ENCODE assay signal across 26 mouse cellular contexts in the genomic region with DNA sequence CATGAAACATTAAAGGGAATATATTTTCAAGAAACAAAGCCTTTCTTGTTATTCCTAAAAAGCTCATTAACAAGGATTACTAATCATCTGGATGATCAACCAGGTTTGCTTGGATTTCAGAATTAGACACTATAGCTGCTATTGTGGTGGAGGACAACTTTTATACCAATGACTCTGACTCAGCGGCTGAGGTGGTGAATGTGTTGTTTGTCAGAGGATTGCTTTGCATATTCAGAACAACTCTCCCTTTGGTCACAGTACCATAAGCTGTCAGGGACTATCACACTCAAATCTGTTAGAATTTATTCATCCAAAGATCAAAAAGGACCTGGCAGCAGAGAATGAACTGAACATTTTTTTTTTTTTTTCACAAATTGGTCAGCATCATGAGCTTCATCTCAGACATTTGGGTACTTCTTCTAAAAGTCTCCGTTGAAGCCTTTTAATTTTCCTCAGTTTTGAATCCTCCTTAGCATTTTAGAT.
A peak's percentile ranks its signal among the peaks of the same experiment; 100 is the strongest.
DNase-seq lines count a peak whose midpoint lies in the region; ATAC-seq and TF ChIP-seq lines count a peak whose summit lies in the region.
"Had no signal": no experiment of that assay in that cellular context is flagged by ENCODE, and none has a peak within 500 bp of the region (broad histone marks: within the 10 kb centered on the region; RNA-seq: fewer than 3 reads in every experiment).

No protein-coding gene starts in this region.

- H3K4me2 ChIP-seq in midbrain, embryonic 12.5 days (replicated peaks): no peak overlapping the region
- H3K4me2 ChIP-seq in midbrain, postnatal 0 days (ENCODE audit: low read depth, low read length, poor library complexity, severe bottlenecking): no peak overlapping the region
- H3K4me2 ChIP-seq: forebrain, embryonic 13.5 days; heart, embryonic 13.5 days; hindbrain, embryonic 14.5 days had no signal

- no peak overlapping the region for H3K9ac ChIP-seq in midbrain, embryonic 12.5 days (replicated peaks)
- no peak overlapping the region for H3K9ac ChIP-seq in midbrain, postnatal 0 days (replicated peaks; ENCODE audit: low read length, poor library complexity, severe bottlenecking)
- H3K9ac ChIP-seq: forebrain, embryonic 13.5 days; heart, embryonic 13.5 days; hindbrain, embryonic 14.5 days had no signal

- no peak overlapping the region for H3K4me3 ChIP-seq in midbrain, embryonic 12.5 days
- H3K4me3 ChIP-seq in midbrain, postnatal 0 days (ENCODE audit: low read depth, low read length): no peak overlapping the region
- H3K4me3 ChIP-seq: forebrain, embryonic 10.5 days; forebrain, embryonic 13.5 days; heart, adult 2 months; heart, embryonic 10.5 days; heart, embryonic 13.5 days had no signal

- H3K9me3 ChIP-seq in midbrain, embryonic 12.5 days: no peaks in the 10 kb centered on the region
- no peaks in the 10 kb centered on the region for H3K9me3 ChIP-seq in midbrain, postnatal 0 days (ENCODE audit: low read length)
- H3K9me3 ChIP-seq: forebrain, embryonic 10.5 days; forebrain, embryonic 13.5 days; G1E; heart, embryonic 10.5 days had no signal

- TF ChIP-seq CTCF in midbrain, postnatal 0 days (IDR thresholded peaks at IDR 0.05): no peak

- H3K27me3 ChIP-seq in midbrain, embryonic 12.5 days: no peaks in the 10 kb centered on the region
- no peaks in the 10 kb centered on the region for H3K27me3 ChIP-seq in midbrain, postnatal 0 days (ENCODE audit: insufficient read depth, low read length)
- H3K27me3 ChIP-seq: CH12.LX; forebrain, embryonic 13.5 days; heart, embryonic 13.5 days had no signal

- no peak for DNase-seq in midbrain, postnatal 0 days (ENCODE audit: low spot score)
- DNase-seq in brain, adult 2 months (ENCODE audit: low read depth, low spot score): peak; percentile 24
- DNase-seq in retina, embryonic 14.5 days (ENCODE audit: low spot score): peak; percentile 13
- DNase-seq in spleen, postnatal 14 days (ENCODE audit: low spot score in 2 of 2): no peak
- DNase-seq in gastrocnemius, postnatal 36 days: no peak
- DNase-seq: adrenal gland, adult 2 months; adrenal gland, postnatal 14 days; B cell, adult 2 months; cerebellum, adult 18-20 months; cerebellum, adult 9-10 months; cerebellum, postnatal 14 days; gastrocnemius, postnatal 25 days; heart, adult 2 months; heart, postnatal 14 days; heart, postnatal 4 days had no signal

- no peaks in the 10 kb centered on the region for H3K36me3 ChIP-seq in midbrain, embryonic 12.5 days
- no peaks in the 10 kb centered on the region for H3K36me3 ChIP-seq in midbrain, postnatal 0 days (ENCODE audit: insufficient read depth, low read length)
- H3K36me3 ChIP-seq: forebrain, embryonic 10.5 days; G1E; heart, embryonic 10.5 days; heart, embryonic 13.5 days had no signal

- no peaks in the 10 kb centered on the region for H3K4me1 ChIP-seq in midbrain, embryonic 12.5 days
- H3K4me1 ChIP-seq in midbrain, postnatal 0 days (ENCODE audit: insufficient read depth, low read length): no peaks in the 10 kb centered on the region
- H3K4me1 ChIP-seq: forebrain, embryonic 10.5 days; forebrain, embryonic 13.5 days; heart, embryonic 10.5 days; heart, embryonic 13.5 days had no signal

- peak; percentile 78; the same call in 1 of the 2 replicates for ATAC-seq in midbrain, embryonic 12.5 days (ENCODE audit: low FRiP score, low read depth)
- ATAC-seq in midbrain, postnatal 0 days (ENCODE audit: low FRiP score): no peak
- ATAC-seq in inflammation-experienced regulatory T-cells, adult 6 months: no peak
- ATAC-seq: forebrain, embryonic 13.5 days; forebrain, embryonic 16.5 days; hindbrain, postnatal 0 days had no signal

- WGBS in midbrain, embryonic 12.5 days: 58% methylated on average over 2 of the region's 2 CpGs
- 45% methylated on average over 2 of the region's 2 CpGs for WGBS in midbrain, postnatal 0 days

- intact Hi-C loops in gastrocnemius, postnatal 36 days (cut with DNase I): no loop called here

- no peak overlapping the region for H3K27ac ChIP-seq in midbrain, embryonic 12.5 days (replicated peaks)
- H3K27ac ChIP-seq in midbrain, postnatal 0 days (ENCODE audit: low read depth, low read length): no peak overlapping the region
- H3K27ac ChIP-seq: forebrain, embryonic 10.5 days; forebrain, embryonic 13.5 days; heart, adult 2 months; heart, embryonic 10.5 days; heart, embryonic 13.5 days; hindbrain, embryonic 14.5 days; hindbrain, postnatal 0 days had no signal

Comparison
In these comparisons a context has a peak if more than half of its experiments do, and no peak if none do; other contexts are left out.
1. DNase-seq: peak in brain, adult 2 months (single experiment) and retina, embryonic 14.5 days (single experiment); none in midbrain, postnatal 0 days (single experiment), spleen, postnatal 14 days (0 of 2) and gastrocnemius, postnatal 36 days (0 of 2).